Mouse (Mus musculus) liver, embryonic 15.5 days (tissue): Measurements from ENCODE around the gene Cd300lg. TPM values are rescaled to one million over a fixed set of nuclear protein-coding genes. Genes with fewer than 3 reads are reported as not detected.

Experiments used
- ATAC-seq: fragments of 200-750 bp; cut with Nextera tagmentation; 2 replicates; pipeline ENCODE4 v1.8.0; 2017; ENCODE audit warnings: moderate number of reproducible peaks, mild to moderate bottlenecking, moderate library complexity; ENCODE audit not compliant: insufficient read depth
- H3K27ac ChIP-seq: fragments of 300-500 bp; sonication (generic); replicated peaks from 2 replicates; pipeline ENCODE4 v1.5.1; 2015; ENCODE audit warnings: mild to moderate bottlenecking, inconsistent platforms
- H3K27me3 ChIP-seq: fragments of 300-500 bp; sonication (generic); 2 replicates; pipeline ENCODE4 v1.6.1; 2015; ENCODE audit warnings: mild to moderate bottlenecking, inconsistent platforms
- H3K36me3 ChIP-seq: fragments of 300-500 bp; sonication (generic); replicated peaks from 2 replicates; pipeline ENCODE4 v1.6.1; 2015; ENCODE audit warnings: moderate library complexity, mild to moderate bottlenecking, inconsistent platforms
- H3K4me1 ChIP-seq: fragments of 300-500 bp; sonication (generic); replicated peaks from 2 replicates; pipeline ENCODE4 v1.6.1; 2015; ENCODE audit warnings: inconsistent platforms
- H3K4me2 ChIP-seq: fragments of 300-500 bp; sonication (generic); 2 replicates; pipeline ENCODE4 v1.6.1; 2015; ENCODE audit warnings: moderate library complexity, mild to moderate bottlenecking, inconsistent platforms
- H3K4me3 ChIP-seq: fragments of 300-500 bp; sonication (generic); replicated peaks from 2 replicates; pipeline ENCODE4 v1.5.1; 2015; ENCODE audit warnings: mild to moderate bottlenecking, inconsistent platforms
- H3K9ac ChIP-seq: fragments of 300-500 bp; sonication (generic); 2 replicates; pipeline ENCODE4 v1.6.1; 2015; ENCODE audit warnings: moderate library complexity, mild to moderate bottlenecking, inconsistent platforms
- H3K9me3 ChIP-seq: fragments of 300-500 bp; sonication (generic); replicated peaks from 2 replicates; pipeline ENCODE4 v1.6.1; 2016; ENCODE audit warnings: inconsistent platforms
- WGBS: fragments of 180-500 bp; shearing (Covaris S2); methylation state at CpG from one replicate; pipeline ENCODE4 v1.1.7; 2015; ENCODE audit warnings: mixed read lengths; ENCODE audit not compliant: insufficient replicate concordance; 5-methylcytosine and 5-hydroxymethylcytosine counted together
- polyA plus RNA-seq: library from polyadenylated mRNA; unstranded; fragments of >200 nt; fragmentation: Nextera tagmentation; extraction: Ambion mirVana; gene quantifications from 2 replicates; pipeline ENCODE4 v1.2.1, GENCODE M21; 2015

The Cd300lg gene
- polyA plus RNA-seq: 0.69 and 0.82 TPM in 2 replicates

- no peaks in the 10 kb centered on the region for H3K4me1 ChIP-seq
- H3K27me3 ChIP-seq: peaks cover 10% of the 10 kb centered on the region
- H3K4me2 ChIP-seq: no peak within 1 kb of the TSS
- no peak within 1 kb of the TSS for H3K4me3 ChIP-seq
- H3K9ac ChIP-seq: no peak within 1 kb of the TSS
- no peaks in the 10 kb centered on the region for H3K36me3 ChIP-seq
- WGBS: 9% methylated on average over 5 of the region's 5 CpGs
- H3K9me3 ChIP-seq: no peaks in the 10 kb centered on the region
- ATAC-seq: no peak
- no peak within 1 kb of the TSS for H3K27ac ChIP-seq
These were observed at the start of gene Cd300lg for GRCm38 (mm10) chr11:102041350-102041949. TSS of gene Cd300lg (plus strand) at chr11:102041509.

GRCm38 (mm10) chr11:101991813-101992212, 49.5 kb upstream of the Cd300lg start:
- Histone ChIP-seq H3K36me3 (no peaks in the 10 kb centered on the region), H3K9ac (no peak overlapping the region), H3K4me1 (peaks cover 28% of the 10 kb centered on the region), H3K27ac (no peak overlapping the region), H3K4me3 (no peak overlapping the region), H3K4me2 (no peak overlapping the region), H3K27me3 (peaks cover 17% of the 10 kb centered on the region), H3K9me3 (no peaks in the 10 kb centered on the region)
- ATAC-seq: no peak
- WGBS: 45% methylated on average over 3 of the region's 3 CpGs

GRCm38 (mm10) chr11:101992411-101992810, 48.9 kb upstream of the Cd300lg start:
- Histone ChIP-seq H3K4me2 (no peak overlapping the region), H3K27ac (no peak overlapping the region), H3K4me3 (no peak overlapping the region), H3K27me3 (peaks cover 11% of the 10 kb centered on the region), H3K9me3 (no peaks in the 10 kb centered on the region), H3K36me3 (no peaks in the 10 kb centered on the region), H3K9ac (no peak overlapping the region), H3K4me1 (peaks cover 27% of the 10 kb centered on the region)
- WGBS: 69% methylated on average over 7 of the region's 7 CpGs
- no peak for ATAC-seq

- Histone ChIP-seq H3K4me2 (peak overlapping the region; percentile 60), H3K4me3 (no peak overlapping the region; the same call in 1 of the 2 replicates), H3K4me1 (peaks cover 34% of the 10 kb centered on the region), H3K27me3 (no peaks in the 10 kb centered on the region; the same call in 1 of the 2 replicates), H3K36me3 (no peaks in the 10 kb centered on the region), H3K9me3 (no peaks in the 10 kb centered on the region), H3K9ac (0 out of 2 replicates have a peak overlapping the region, but pooled peaks have one; percentile 17), H3K27ac (peak overlapping the region; percentile 80)
- ATAC-seq: peak; percentile 92
- 32% methylated on average over 8 of the region's 8 CpGs for WGBS
These were observed 47.2 kb upstream of the Cd300lg start for GRCm38 (mm10) chr11:101994100-101994499.

GRCm38 (mm10) chr11:101995938-101996337, 45.4 kb upstream of the Cd300lg start:
- H3K27me3 ChIP-seq: no peaks in the 10 kb centered on the region
- peaks cover 34% of the 10 kb centered on the region for H3K4me1 ChIP-seq
- H3K27ac ChIP-seq: no peak overlapping the region
- no peaks in the 10 kb centered on the region for H3K36me3 ChIP-seq
- no peaks in the 10 kb centered on the region for H3K9me3 ChIP-seq
- no peak overlapping the region for H3K9ac ChIP-seq
- WGBS: 69% methylated on average over 7 of the region's 7 CpGs
- no peak overlapping the region for H3K4me3 ChIP-seq
- no peak for ATAC-seq
- no peak overlapping the region for H3K4me2 ChIP-seq

- 38% methylated on average over 5 of the region's 5 CpGs for WGBS
- peaks cover 22% of the 10 kb centered on the region for H3K4me1 ChIP-seq
- ATAC-seq: no peak
These were observed 43.1 kb upstream of the Cd300lg start for GRCm38 (mm10) chr11:101998258-101998657.

GRCm38 (mm10) chr11:101999466-101999865, 41.8 kb upstream of the Cd300lg start:
- Histone ChIP-seq H3K27ac (no peak overlapping the region), H3K9ac (no peak overlapping the region), H3K4me1 (peaks cover 11% of the 10 kb centered on the region), H3K36me3 (no peaks in the 10 kb centered on the region), H3K4me3 (no peak overlapping the region), H3K4me2 (no peak overlapping the region), H3K27me3 (no peaks in the 10 kb centered on the region), H3K9me3 (no peaks in the 10 kb centered on the region)
- ATAC-seq: no peak
- 56% methylated on average over 4 of the region's 4 CpGs for WGBS

More at GRCm38 (mm10) chr11:101998258-101998657, 43.1 kb upstream of the Cd300lg start:
- Histone ChIP-seq H3K27me3 (no peaks in the 10 kb centered on the region), H3K9ac (no peak overlapping the region), H3K9me3 (no peaks in the 10 kb centered on the region), H3K4me2 (no peak overlapping the region), H3K36me3 (no peaks in the 10 kb centered on the region), H3K4me3 (no peak overlapping the region), H3K27ac (no peak overlapping the region)

- 81% methylated on average over 8 of the region's 8 CpGs for WGBS
- H3K9me3 ChIP-seq: no peaks in the 10 kb centered on the region
- no peak for ATAC-seq
- no peaks in the 10 kb centered on the region for H3K27me3 ChIP-seq
- no peaks in the 10 kb centered on the region for H3K36me3 ChIP-seq
- H3K4me2 ChIP-seq: no peak overlapping the region
- no peaks in the 10 kb centered on the region for H3K4me1 ChIP-seq
- no peak overlapping the region for H3K4me3 ChIP-seq
- no peak overlapping the region for H3K27ac ChIP-seq
- no peak overlapping the region for H3K9ac ChIP-seq
These were observed 37.1 kb upstream of the Cd300lg start for GRCm38 (mm10) chr11:102004251-102004650.

GRCm38 (mm10) chr11:102006271-102006670, 35.0 kb upstream of the Cd300lg start:
- ATAC-seq: no peak
- no peaks in the 10 kb centered on the region for H3K36me3 ChIP-seq
- no peak overlapping the region for H3K27ac ChIP-seq
- no peaks in the 10 kb centered on the region for H3K9me3 ChIP-seq
- no peaks in the 10 kb centered on the region for H3K4me1 ChIP-seq
- 69% methylated on average over 9 of the region's 9 CpGs for WGBS
- H3K4me3 ChIP-seq: no peak overlapping the region
- H3K27me3 ChIP-seq: no peaks in the 10 kb centered on the region
- no peak overlapping the region for H3K4me2 ChIP-seq
- no peak overlapping the region for H3K9ac ChIP-seq

GRCm38 (mm10) chr11:102006688-102007087, 34.6 kb upstream of the Cd300lg start:
- no peaks in the 10 kb centered on the region for H3K4me1 ChIP-seq
- 70% methylated on average over 5 of the region's 5 CpGs for WGBS
- H3K9me3 ChIP-seq: no peaks in the 10 kb centered on the region
- H3K9ac ChIP-seq: no peak overlapping the region
- H3K27me3 ChIP-seq: no peaks in the 10 kb centered on the region
- no peak overlapping the region for H3K4me3 ChIP-seq
- ATAC-seq: no peak
- no peak overlapping the region for H3K4me2 ChIP-seq
- no peak overlapping the region for H3K27ac ChIP-seq
- H3K36me3 ChIP-seq: no peaks in the 10 kb centered on the region

GRCm38 (mm10) chr11:102008372-102008771, 32.9 kb upstream of the Cd300lg start:
- Histone ChIP-seq H3K27me3 (no peaks in the 10 kb centered on the region), H3K9ac (no peak overlapping the region), H3K36me3 (no peaks in the 10 kb centered on the region), H3K4me2 (no peak overlapping the region), H3K27ac (no peak overlapping the region), H3K4me1 (no peaks in the 10 kb centered on the region), H3K4me3 (no peak overlapping the region), H3K9me3 (no peaks in the 10 kb centered on the region)
- WGBS: 69% methylated on average over 8 of the region's 8 CpGs
- ATAC-seq: no peak
